Mouse (Mus musculus) spleen, postnatal 4 days (tissue): ENCODE measurements at regions not wholly inside any gene's neighbourhood (a gene's known extent, or its start where the extent isn't known, plus 50 kb on each side); places are given as distances from the start of the nearest gene placed in this dataset.

Experiments
- DNase-seq, 2 experiments: peaks; one replicate each; pipeline ENCODE4 v3.0.0; 2022; ENCODE audit warnings: low spot score in 2 of 2

GRCm38 (mm10) chr2:174884232-174885225 is 124.1 kb downstream of the Edn3 start:
- no peak for DNase-seq

GRCm38 (mm10) chr2:174892658-174893057 is 117.4 kb upstream of the Gm14444 start:
- DNase-seq: no peak

GRCm38 (mm10) chr2:174897424-174897823 is 112.6 kb upstream of the Gm14444 start:
- no peak for DNase-seq

- no peak for DNase-seq
Measured at GRCm38 (mm10) chr2:174899940-174900670, 109.9 kb upstream of the Gm14444 start.

GRCm38 (mm10) chr2:174900671-174900991 is 109.4 kb upstream of the Gm14444 start:
- no peak for DNase-seq

GRCm38 (mm10) chr2:174901801-174902200 is 108.2 kb upstream of the Gm14444 start:
- no peak for DNase-seq

GRCm38 (mm10) chr2:174903627-174904026 is 106.4 kb upstream of the Gm14444 start:
- DNase-seq: no peak

- DNase-seq: no peak
Measured at GRCm38 (mm10) chr2:174905865-174906639, 104.0 kb upstream of the Gm14444 start.

- no peak for DNase-seq
Measured at GRCm38 (mm10) chr2:174917146-174917905, 92.7 kb upstream of the Gm14444 start.

- DNase-seq: no peak
Measured at GRCm38 (mm10) chr2:174917975-174918374, 92.1 kb upstream of the Gm14444 start.

- no peak for DNase-seq
Measured at GRCm38 (mm10) chr2:174922208-174922607, 87.8 kb upstream of the Gm14444 start.

GRCm38 (mm10) chr2:174929718-174930117 is 80.3 kb upstream of the Gm14444 start:
- DNase-seq: no peak

- peak; percentile 66 to 88 for DNase-seq
Measured at GRCm38 (mm10) chr2:174932137-174933012, 77.7 kb upstream of the Gm14444 start.

- no peak for DNase-seq
Measured at GRCm38 (mm10) chr2:174933013-174933353, 77.1 kb upstream of the Gm14444 start.

GRCm38 (mm10) chr2:174936665-174937064 is 73.4 kb upstream of the Gm14444 start:
- peak in 1 of 2 experiments; percentile 61 for DNase-seq

GRCm38 (mm10) chr2:174937930-174938329 is 72.1 kb upstream of the Gm14444 start:
- peak in 1 of 2 experiments; percentile 8 for DNase-seq

- DNase-seq: no peak
Measured at GRCm38 (mm10) chr2:174942221-174942620, 67.8 kb upstream of the Gm14444 start.

- no peak for DNase-seq
Measured at GRCm38 (mm10) chr2:174948106-174948505, 61.9 kb upstream of the Gm14444 start.
